Mouse (Mus musculus): ENCODE data around the gene Zfp688. TPM values are rescaled to one million over a fixed set of nuclear protein-coding genes. Genes with fewer than 3 reads are reported as not detected.
A peak's percentile ranks its signal among the peaks of the same experiment; 100 is the strongest.

Zfp688 gene
- total and polyA plus RNA-seq, 3 experiments: 8.6 to 18.1 TPM; not detected in 1

- no peak overlapping the region for H3K4me3 ChIP-seq (ENCODE audit: control insufficient read depth in 1 of 2, insufficient read depth in 1 of 2, low read depth in 2 of 2, low read length in 2 of 2)
- H3K79me2 ChIP-seq (ENCODE audit: control insufficient read depth, insufficient read depth, low read length, poor library complexity): peaks cover 2% of the 10 kb centered on the region; the same call in 1 of the 2 replicates
- H3K27me3 ChIP-seq (ENCODE audit: control insufficient read depth in 1 of 2, insufficient read depth in 2 of 2, low read length in 2 of 2): no peaks in the 10 kb centered on the region
- H3K9me3 ChIP-seq (replicated peaks; ENCODE audit: insufficient read depth, low read length): no peaks in the 10 kb centered on the region
- TF ChIP-seq TBP (IDR thresholded peaks at IDR 0.05; ENCODE audit: low read depth, low read length) (no peak), CTCF (IDR thresholded peaks at IDR 0.05 in 2 of 3, conservative IDR thresholded peaks at IDR 0.05 in 1 of 3; ENCODE audit: control insufficient read depth in 1 of 3, insufficient read depth in 1 of 3, low read depth in 2 of 3, low read length in 3 of 3, poor library complexity in 1 of 3, severe bottlenecking in 1 of 3) (no peak), RCOR1 (IDR thresholded peaks at IDR 0.05; ENCODE audit: low read depth, low read length) (peak; percentile 91), SIN3A (IDR thresholded peaks at IDR 0.05; ENCODE audit: low read length) (peak; percentile 62), ELF1 (IDR thresholded peaks at IDR 0.05; ENCODE audit: low read depth, low read length) (peak; percentile 59; the same call in 1 of the 2 replicates), UBTF (IDR thresholded peaks at IDR 0.05; ENCODE audit: borderline replicate concordance, insufficient read depth, low read depth, low read length) (no peak), TAL1 (IDR thresholded peaks at IDR 0.05; ENCODE audit: low read length) (no peak), ETS1 (IDR thresholded peaks at IDR 0.05; ENCODE audit: low read depth, low read length) (peak; percentile 84), MAX (IDR thresholded peaks at IDR 0.05; ENCODE audit: low read length) (no peak; the same call in 1 of the 2 replicates), ZNF384 (IDR thresholded peaks at IDR 0.05; ENCODE audit: low read depth, low read length) (no peak), TCF12 (IDR thresholded peaks at IDR 0.05; ENCODE audit: low read depth, low read length) (peak; percentile 89; the same call in 1 of the 2 replicates), CHD2 (IDR thresholded peaks at IDR 0.05; ENCODE audit: low read length) (no peak), ZMIZ1 (IDR thresholded peaks at IDR 0.05; ENCODE audit: low read depth, low read length) (no peak), JUND (IDR thresholded peaks at IDR 0.05; ENCODE audit: low read depth, low read length) (no peak), ZKSCAN1 (IDR thresholded peaks at IDR 0.05; ENCODE audit: low read depth, low read length) (no peak), EP300 (IDR thresholded peaks at IDR 0.05; ENCODE audit: low read depth in 1 of 2, low read length in 2 of 2) (peak; percentile 79 to 87), RAD21 (IDR thresholded peaks at IDR 0.05; ENCODE audit: low read depth, low read length) (no peak), MYC (IDR thresholded peaks at IDR 0.05; ENCODE audit: low read depth, low read length) (no peak), MXI1 (IDR thresholded peaks at IDR 0.05; ENCODE audit: low read depth, low read length) (peak; percentile 46; the same call in 1 of the 2 replicates), GATA1 (IDR thresholded peaks at IDR 0.05; ENCODE audit: low read depth, low read length) (peak; percentile 92)
- H3K4me1 ChIP-seq (ENCODE audit: control insufficient read depth in 1 of 2, insufficient read depth in 2 of 2, low read length in 2 of 2): peaks cover 3 to 28% of the 10 kb centered on the region in 2 experiments; a peak in 3 of 4 replicates
- H3K36me3 ChIP-seq (ENCODE audit: control insufficient read depth in 1 of 2, insufficient read depth in 2 of 2, low read length in 2 of 2): peaks cover 0 to 21% of the 10 kb centered on the region in 2 experiments; a peak in 2 of 4 replicates
- H3K9ac ChIP-seq (ENCODE audit: control insufficient read depth, low read depth, low read length, poor library complexity, severe bottlenecking): no peak overlapping the region
- DNase-seq (ENCODE audit: low read depth, low spot score): peak; percentile 74
- H3K27ac ChIP-seq (ENCODE audit: control insufficient read depth, low read depth, low read length): peak overlapping the region; percentile 75
Observed at GRCm38 (mm10) chr7:127426354-127426753, 4.5 kb upstream of the Zfp688 start.

- no peak overlapping the region for H3K9ac ChIP-seq (ENCODE audit: control insufficient read depth, low read depth, low read length, poor library complexity, severe bottlenecking)
- H3K27ac ChIP-seq (ENCODE audit: control insufficient read depth, low read depth, low read length): peak overlapping the region; percentile 75
- TF ChIP-seq SIN3A (IDR thresholded peaks at IDR 0.05; ENCODE audit: low read length) (0 out of 2 replicates have a peak, but pooled peaks have one; percentile 27), TBP (IDR thresholded peaks at IDR 0.05; ENCODE audit: low read depth, low read length) (no peak)
- peak; percentile 37 for DNase-seq (ENCODE audit: low read depth, low spot score)
- no peak overlapping the region for H3K4me3 ChIP-seq (ENCODE audit: control insufficient read depth in 1 of 2, insufficient read depth in 1 of 2, low read depth in 2 of 2, low read length in 2 of 2)
- H3K9me3 ChIP-seq (replicated peaks; ENCODE audit: insufficient read depth, low read length): no peaks in the 10 kb centered on the region
- H3K27me3 ChIP-seq (ENCODE audit: control insufficient read depth in 1 of 2, insufficient read depth in 2 of 2, low read length in 2 of 2): no peaks in the 10 kb centered on the region
- H3K36me3 ChIP-seq (ENCODE audit: control insufficient read depth in 1 of 2, insufficient read depth in 2 of 2, low read length in 2 of 2): peaks cover 0 to 24% of the 10 kb centered on the region in 2 experiments; a peak in 2 of 4 replicates
- H3K4me1 ChIP-seq (ENCODE audit: control insufficient read depth in 1 of 2, insufficient read depth in 2 of 2, low read length in 2 of 2): peaks cover 6 to 28% of the 10 kb centered on the region in 2 experiments
- H3K79me2 ChIP-seq (ENCODE audit: control insufficient read depth, insufficient read depth, low read length, poor library complexity): peaks cover 4% of the 10 kb centered on the region; the same call in 1 of the 2 replicates
Observed at GRCm38 (mm10) chr7:127425911-127426310, 4.0 kb upstream of the Zfp688 start.
